Mouse (Mus musculus) lung, adult 2 months (tissue): ENCODE results near the gene Fahd2a.

Experiments
- CTCF ChIP-seq: fragments of 200-500 bp; IDR thresholded peaks from 2 replicates; pipeline ENCODE4 v1.5.1; 2011; ENCODE audit warnings: mild to moderate bottlenecking, low read length, control low read depth; ENCODE audit not compliant: insufficient read depth
- POLR2A ChIP-seq: fragments of 200-500 bp; IDR thresholded peaks from 2 replicates; pipeline ENCODE4 v1.6.1; 2011; ENCODE audit warnings: low read depth, mild to moderate bottlenecking, control low read depth, low read length, borderline replicate concordance; ENCODE audit errors: extremely low read depth

DNA sequence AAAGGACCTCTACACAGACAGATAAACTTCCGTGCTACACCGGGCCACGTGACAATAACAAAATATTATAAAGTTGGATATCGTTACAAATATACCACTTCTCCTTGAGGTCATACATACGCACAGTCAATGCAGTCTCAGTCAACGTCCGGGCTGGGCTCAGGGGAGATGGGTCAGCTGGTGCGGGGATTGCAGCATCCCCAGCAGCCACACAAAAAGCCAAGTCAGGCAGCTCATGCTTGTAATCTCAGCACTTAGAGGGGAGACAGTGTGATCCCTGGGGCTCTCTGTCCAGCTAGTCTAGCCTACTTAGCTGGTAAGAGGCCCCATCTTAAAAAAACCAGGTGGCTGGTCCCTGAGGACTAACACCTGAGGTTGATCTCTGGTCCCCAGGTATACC, 26.9 kb upstream of the Fahd2a start:
- TF ChIP-seq CTCF (no peak), POLR2A (no peak)
